Comparison of ENCODE assay signal across 8 mouse cellular contexts in genomic region chr6:23247512-23248312, GRCm38 (mm10). TPM values are rescaled to one million over a fixed set of nuclear protein-coding genes. Genes with fewer than 3 reads are reported as not detected.
DNase-seq lines count a peak whose midpoint lies in the region; ATAC-seq lines count a peak whose summit lies in the region.

No protein-coding gene starts in this region.

- no peak for DNase-seq in kidney, adult 9 months
- DNase-seq in embryo, embryonic 9.5 days (ENCODE audit: extremely low spot score) = peak; percentile 50
- DNase-seq in intestine, embryonic 14.5 days (ENCODE audit: low spot score) = peak; percentile 79
- peak; percentile 60 for DNase-seq in neural tube, embryonic 11.5 days (ENCODE audit: low spot score)
- DNase-seq in gastrocnemius, adult 8-10 months (ENCODE audit: low spot score in 2 of 2) = no peak
- DNase-seq in adrenal gland, adult 18-20 months (ENCODE audit: low spot score in 2 of 2) = no peak
- DNase-seq in cerebellum, adult 9-10 months = no peak

- no peaks in the 10 kb centered on the region for H3K36me3 ChIP-seq in kidney, embryonic 14.5 days (ENCODE audit: control insufficient read depth, insufficient read depth, low read length)
- no peaks in the 10 kb centered on the region for H3K36me3 ChIP-seq in intestine, embryonic 14.5 days (ENCODE audit: control insufficient read depth, insufficient read depth, low read length)
- no peaks in the 10 kb centered on the region for H3K36me3 ChIP-seq in neural tube, embryonic 11.5 days (ENCODE audit: control insufficient read depth, insufficient read depth, low read length)

- no peak overlapping the region for H3K9ac ChIP-seq in kidney, embryonic 14.5 days (ENCODE audit: low read depth, low read length)
- H3K9ac ChIP-seq in intestine, embryonic 14.5 days (ENCODE audit: low read length) = no peak overlapping the region
- no peak overlapping the region for H3K9ac ChIP-seq in neural tube, embryonic 11.5 days (ENCODE audit: low read length)

- ATAC-seq in kidney, embryonic 14.5 days (ENCODE audit: low FRiP score, low TSS enrichment) = no peak
- ATAC-seq in intestine, embryonic 14.5 days (replicated peaks; ENCODE audit: low FRiP score, low TSS enrichment, low read depth) = 0 out of 2 replicates have a peak, but pooled peaks have one; percentile 20
- ATAC-seq in neural tube, embryonic 11.5 days (ENCODE audit: insufficient read depth, low FRiP score, low TSS enrichment) = 0 out of 2 replicates have a peak, but pooled peaks have one; percentile 14

- no peaks in the 10 kb centered on the region for H3K9me3 ChIP-seq in kidney, embryonic 14.5 days (ENCODE audit: control insufficient read depth, low read length)
- no peaks in the 10 kb centered on the region for H3K9me3 ChIP-seq in intestine, embryonic 14.5 days (ENCODE audit: control insufficient read depth, low read length)
- H3K9me3 ChIP-seq in neural tube, embryonic 11.5 days (ENCODE audit: control insufficient read depth, low read length) = no peaks in the 10 kb centered on the region

- H3K27ac ChIP-seq in kidney, embryonic 14.5 days (ENCODE audit: low read depth, low read length) = no peak overlapping the region
- no peak overlapping the region for H3K27ac ChIP-seq in intestine, embryonic 14.5 days (ENCODE audit: low read depth)
- no peak overlapping the region for H3K27ac ChIP-seq in neural tube, embryonic 11.5 days (ENCODE audit: low read depth, low read length)

- H3K4me3 ChIP-seq in kidney, embryonic 14.5 days (ENCODE audit: low read length) = peak overlapping the region; percentile 13
- peak overlapping the region; percentile 11; the same call in 1 of the 2 replicates for H3K4me3 ChIP-seq in intestine, embryonic 14.5 days (ENCODE audit: low read depth, low read length)
- H3K4me3 ChIP-seq in neural tube, embryonic 11.5 days (ENCODE audit: low read depth, low read length) = peak overlapping the region; percentile 21

- peak overlapping the region; percentile 15; the same call in 1 of the 2 replicates for H3K4me2 ChIP-seq in kidney, embryonic 14.5 days (replicated peaks; ENCODE audit: low read depth, low read length)
- H3K4me2 ChIP-seq in intestine, embryonic 14.5 days (ENCODE audit: low read length) = peak overlapping the region; percentile 14; the same call in 1 of the 2 replicates
- peak overlapping the region; percentile 27 for H3K4me2 ChIP-seq in neural tube, embryonic 11.5 days (ENCODE audit: low read depth)

- peaks cover 83% of the 10 kb centered on the region for H3K27me3 ChIP-seq in kidney, embryonic 14.5 days (ENCODE audit: control insufficient read depth, insufficient read depth, low read length)
- H3K27me3 ChIP-seq in intestine, embryonic 14.5 days (replicated peaks; ENCODE audit: control insufficient read depth, insufficient read depth, low read length) = peaks cover 98% of the 10 kb centered on the region
- peaks cover 89% of the 10 kb centered on the region for H3K27me3 ChIP-seq in neural tube, embryonic 11.5 days (ENCODE audit: control insufficient read depth, insufficient read depth, low read length)

- under 1% methylated on average over 61 of the region's 61 CpGs for WGBS in kidney, embryonic 14.5 days
- under 1% methylated on average over 59 of the region's 61 CpGs for WGBS in intestine, embryonic 14.5 days
- under 1% methylated on average over 61 of the region's 61 CpGs for WGBS in neural tube, embryonic 11.5 days

- peaks cover 6% of the 10 kb centered on the region; the same call in 1 of the 2 replicates for H3K4me1 ChIP-seq in kidney, embryonic 14.5 days (ENCODE audit: control insufficient read depth, insufficient read depth, low read length)
- H3K4me1 ChIP-seq in intestine, embryonic 14.5 days (replicated peaks; ENCODE audit: control insufficient read depth, insufficient read depth, low read length) = no peaks in the 10 kb centered on the region
- H3K4me1 ChIP-seq in neural tube, embryonic 11.5 days (ENCODE audit: control insufficient read depth, insufficient read depth, low read length) = 0 out of 2 replicates have a peak, but pooled peaks cover 4% of the 10 kb centered on the region

RNA-seq across cellular contexts. Expression of gene Fezf1, which starts 0.5 kb away (rescaled TPM):
- polyA plus RNA-seq in kidney, embryonic 14.5 days (2014; fragmentation: Nextera tagmentation; extraction: Ambion mirVana) = not detected in 2 replicates
- polyA plus RNA-seq in intestine, embryonic 14.5 days (2014; fragmentation: Nextera tagmentation; extraction: Ambion mirVana) = not detected in 2 replicates
- polyA plus RNA-seq in neural tube, embryonic 11.5 days (2014; fragmentation: Nextera tagmentation; extraction: Ambion mirVana) = not detected in 2 replicates
- total RNA-seq in gastrocnemius, adult 8-10 months (2022) = not detected
- not detected for total RNA-seq in adrenal gland, adult 18-20 months (2021)

Comparison
In these comparisons a context has a peak if more than half of its experiments do, and no peak if none do; other contexts are left out.
1. DNase-seq: peak in embryo, embryonic 9.5 days (single experiment), intestine, embryonic 14.5 days (single experiment) and neural tube, embryonic 11.5 days (single experiment); none in kidney, adult 9 months (single experiment), gastrocnemius, adult 8-10 months (0 of 2), adrenal gland, adult 18-20 months (0 of 2) and cerebellum, adult 9-10 months (single experiment).
2. Peak in every context shown above with its lines, with median percentiles within 50 percentile points of each other: H3K4me2 ChIP-seq and H3K4me3 ChIP-seq.